Mouse (Mus musculus) adrenal gland, adult 8-10 months (tissue): ENCODE data around the gene Il17ra. TPM values are rescaled to one million over a fixed set of nuclear protein-coding genes. Genes with fewer than 3 reads are reported as not detected.

ENCODE experiments used
- DNase-seq: peaks from one replicate; pipeline ENCODE4 v3.0.0; 2022
- total RNA-seq, 4 experiments: library from RNA; stranded (reverse); gene quantifications; 2 replicates each; pipeline ENCODE4 v1.2.4; 2022

Il17ra gene
- total RNA-seq, 4 experiments from 2014 or later: 12.9 to 14.8 (median 13.4) TPM

- no peak for DNase-seq
These were observed 47.4 kb downstream of the Il17ra start for GRCm38 (mm10) chr6:120510425-120510824.

GRCm38 (mm10) chr6:120511212-120511611 is 48.2 kb downstream of the Il17ra start:
- no peak for DNase-seq

- DNase-seq: no peak
These were observed 53.4 kb downstream of the Il17ra start for GRCm38 (mm10) chr6:120516422-120516821.

GRCm38 (mm10) chr6:120516879-120517278 is 53.8 kb downstream of the Il17ra start:
- no peak for DNase-seq

GRCm38 (mm10) chr6:120517311-120517710 is 54.3 kb downstream of the Il17ra start:
- DNase-seq: peak; percentile 58

GRCm38 (mm10) chr6:120519647-120520046 is 56.6 kb downstream of the Il17ra start:
- DNase-seq: no peak

GRCm38 (mm10) chr6:120524796-120525195 is 61.7 kb downstream of the Il17ra start:
- DNase-seq: no peak

GRCm38 (mm10) chr6:120529123-120529522 is 66.1 kb downstream of the Il17ra start:
- DNase-seq: no peak

- DNase-seq: peak; percentile 89
These were observed 68.2 kb downstream of the Il17ra start, which contains the start of gene Hdhd5 for GRCm38 (mm10) chr6:120531020-120531965. Gene Hdhd5 (minus strand): TSS chr6:120531319.

GRCm38 (mm10) chr6:120532594-120532993 is 69.5 kb downstream of the Il17ra start:
- DNase-seq: no peak

- no peak for DNase-seq
These were observed 73.3 kb downstream of the Il17ra start for GRCm38 (mm10) chr6:120536337-120536736.

Other genes starting within 250 kb of the Il17ra start
- under 1 TPM; 0.27 to 0.70 (median 0.40) TPM for gene D330020A13Rik, start 168.9 kb upstream of the Il17ra start, total RNA-seq
- gene B4galnt3, start 168.7 kb upstream of the Il17ra start, total RNA-seq: 10 to 100 TPM; 10.2 to 17.8 (median 13.4) TPM
- gene Kdm5a, start 99.1 kb upstream of the Il17ra start, total RNA-seq: 10 to 100 TPM; 46.3 to 75.8 (median 55.2) TPM
- gene Ccdc77, start 98.9 kb upstream of the Il17ra start, total RNA-seq: 10 to 100 TPM in 1 of 4 experiments, 1 to 10 TPM in 3; 6.4 to 10.7 (median 6.8) TPM
- under 1 TPM in 3 of 4 experiments, not detected in 1; 0.07 to 0.12 (median 0.08) TPM for gene Tmem121b, start 30.6 kb downstream of the Il17ra start, total RNA-seq
- 10 to 100 TPM; 35.7 to 48.0 (median 40.7) TPM for gene Hdhd5, start 68.1 kb downstream of the Il17ra start, total RNA-seq
- gene Cecr2, start 203.1 kb downstream of the Il17ra start, total RNA-seq: 1 to 10 TPM; 5.1 to 6.8 (median 5.7) TPM